Mouse (Mus musculus) C2C12 (cell line): ENCODE results near the gene Sez6.

Experiments used
- CTCF ChIP-seq: IDR thresholded peaks from one replicate; pipeline ENCODE4 v1.5.1; 2011; ENCODE audit not compliant: control insufficient read depth, insufficient read depth, insufficient read length
- MYOG ChIP-seq: IDR thresholded peaks from one replicate; pipeline ENCODE4 v1.6.1; 2011; ENCODE audit not compliant: control insufficient read depth, insufficient read length; ENCODE audit errors: extremely low read depth
- USF1 ChIP-seq: IDR thresholded peaks from one replicate; pipeline ENCODE4 v1.6.1; 2011; ENCODE audit warnings: low read depth, mild to moderate bottlenecking, control low read depth, moderate library complexity

DNA sequence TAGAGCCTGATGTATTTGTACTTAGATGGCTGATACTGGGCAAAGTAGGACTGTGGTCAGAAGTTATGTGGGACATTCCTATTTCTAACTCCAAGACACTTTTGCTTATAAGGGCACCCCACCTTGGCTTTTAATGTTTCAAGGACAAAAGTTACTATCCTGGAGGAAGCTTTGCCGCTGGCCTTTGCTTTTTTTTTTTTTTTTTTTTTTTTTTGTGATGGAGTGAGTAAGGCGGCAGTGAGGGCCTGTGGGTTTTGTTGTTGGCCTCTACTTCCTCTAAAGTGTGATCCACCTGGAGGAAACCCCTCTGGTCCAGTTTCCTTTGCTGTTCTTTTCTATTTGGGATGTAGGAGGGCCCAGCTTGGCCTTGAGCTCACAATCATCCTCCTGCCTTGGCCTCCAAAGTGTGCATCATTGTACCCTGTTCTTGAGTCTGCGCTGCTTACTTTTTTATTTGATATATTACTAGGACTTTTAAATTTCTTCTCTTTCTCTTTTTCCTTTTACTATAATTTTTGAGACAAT is 55.0 kb downstream of the Sez6 start:
- TF ChIP-seq MYOG (no peak), CTCF (no peak), USF1 (no peak)
